Mouse (Mus musculus) embryonic fibroblast, embryonic 13.5 days (primary cell): ENCODE data around the gene Xylt1.

Experiments
- CTCF ChIP-seq: IDR thresholded peaks from 2 replicates; pipeline ENCODE4 v1.5.1; 2011; ENCODE audit warnings: mild to moderate bottlenecking, control low read depth, low read length, moderate library complexity, borderline replicate concordance; ENCODE audit not compliant: insufficient read depth
- POLR2A ChIP-seq: IDR thresholded peaks from 2 replicates; pipeline ENCODE4 v1.6.1; 2011; ENCODE audit warnings: low read depth, mild to moderate bottlenecking, control low read depth, low read length, moderate library complexity

DNA sequence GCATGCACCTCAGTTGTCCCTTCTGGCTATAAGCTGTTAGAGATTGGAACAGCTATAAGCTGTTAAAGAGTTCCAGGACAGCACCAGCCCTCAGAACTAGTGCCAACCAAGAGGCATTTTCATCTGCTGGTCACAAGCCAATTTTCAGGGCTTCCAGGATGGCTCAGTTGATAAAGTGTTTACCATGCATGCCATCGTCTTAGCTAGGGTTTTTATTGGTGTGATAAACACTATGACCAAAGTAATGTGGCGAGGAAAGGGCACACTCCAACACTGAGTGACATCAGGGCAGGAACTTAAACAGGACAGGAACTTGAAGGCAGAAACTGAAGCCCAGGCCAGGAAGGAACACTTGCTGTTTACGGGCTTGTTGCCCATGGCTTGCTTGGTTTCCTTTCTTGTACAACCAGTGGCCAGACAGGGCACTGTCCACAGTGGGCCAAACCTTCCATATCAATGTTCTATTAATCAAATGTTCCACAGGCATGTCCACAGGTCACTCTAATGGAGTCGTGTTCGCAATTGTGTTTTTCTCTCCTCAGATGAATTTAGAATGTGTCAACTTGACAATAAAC, 49.7 kb downstream of the Xylt1 start:
- TF ChIP-seq CTCF (no peak), POLR2A (no peak)
